16 mouse cellular contexts compared by ENCODE assay signal in genomic region chr13:42108483-42109215, GRCm38 (mm10). TPM values are rescaled to one million over a fixed set of nuclear protein-coding genes. Genes with fewer than 3 reads are reported as not detected.
DNase-seq lines count a peak whose midpoint lies in the region; ATAC-seq and TF ChIP-seq lines count a peak whose summit lies in the region.
"Had no signal": no experiment of that assay in that cellular context is flagged by ENCODE, and none has a peak within 500 bp of the region (broad histone marks: within the 10 kb centered on the region; RNA-seq: fewer than 3 reads in every experiment).

No protein-coding gene starts in this region.

- no peaks in the 10 kb centered on the region for H3K27me3 ChIP-seq in heart, embryonic 12.5 days (replicated peaks)
- no peaks in the 10 kb centered on the region for H3K27me3 ChIP-seq in neural tube, embryonic 13.5 days
- no peaks in the 10 kb centered on the region for H3K27me3 ChIP-seq in Patski
- H3K27me3 ChIP-seq in kidney, embryonic 15.5 days, result no peaks in the 10 kb centered on the region
- H3K27me3 ChIP-seq: embryonic facial prominence, embryonic 15.5 days; forebrain, embryonic 15.5 days; hindbrain, embryonic 12.5 days; intestine, embryonic 15.5 days had no signal

- POLR2A ChIA-PET in Patski (lab: Charles Lee), result no interaction called here

- no peak overlapping the region for H3K4me3 ChIP-seq in heart, embryonic 12.5 days
- H3K4me3 ChIP-seq in neural tube, embryonic 13.5 days, result no peak overlapping the region
- no peak overlapping the region for H3K4me3 ChIP-seq in kidney, embryonic 15.5 days (replicated peaks)
- H3K4me3 ChIP-seq: embryonic facial prominence, embryonic 15.5 days; forebrain, embryonic 15.5 days; hindbrain, embryonic 12.5 days; intestine, embryonic 15.5 days; midbrain, embryonic 10.5 days had no signal

- in situ Hi-C loops in Patski (cut with MboI; ENCODE audit: low pct_unique_long_range_greater_than_20kb), result no loop called here

- DNase-seq in heart, adult 8-10 months (ENCODE audit: low spot score), result no peak
- DNase-seq in neural tube, embryonic 10.5 days (ENCODE audit: extremely low spot score, low spot score), result no peak
- DNase-seq in Patski (ENCODE audit: low read depth, low spot score), result peak; percentile 37
- DNase-seq in thymus, adult 18-20 months, result no peak
- DNase-seq: gastrocnemius, postnatal 14 days; kidney, postnatal 10 days; layer of hippocampus, adult 9-11 months; thymus, postnatal 14 days had no signal

- H3K9me3 ChIP-seq in heart, embryonic 12.5 days (replicated peaks), result no peaks in the 10 kb centered on the region
- no peaks in the 10 kb centered on the region for H3K9me3 ChIP-seq in neural tube, embryonic 13.5 days
- no peaks in the 10 kb centered on the region for H3K9me3 ChIP-seq in kidney, embryonic 15.5 days (replicated peaks)
- H3K9me3 ChIP-seq: embryonic facial prominence, embryonic 15.5 days; forebrain, embryonic 15.5 days; hindbrain, embryonic 12.5 days; intestine, embryonic 15.5 days; midbrain, embryonic 10.5 days had no signal

- no peak overlapping the region for H3K9ac ChIP-seq in heart, embryonic 12.5 days
- no peak overlapping the region for H3K9ac ChIP-seq in neural tube, embryonic 13.5 days
- no peak overlapping the region for H3K9ac ChIP-seq in kidney, embryonic 15.5 days
- H3K9ac ChIP-seq: embryonic facial prominence, embryonic 15.5 days; forebrain, embryonic 15.5 days; hindbrain, embryonic 12.5 days; intestine, embryonic 15.5 days had no signal

- CTCF ChIA-PET in Patski (lab: Charles Lee), result interaction anchor here (0.9 to 1.4 kb wide), 2 partner anchors 65 to 166 kb away, joined by 3 read pairs; no protein-coding TSS in a partner anchor

- no peak for TF ChIP-seq CTCF in Patski (IDR thresholded peaks at IDR 0.05)

- no peaks in the 10 kb centered on the region for H3K36me3 ChIP-seq in heart, embryonic 12.5 days
- no peaks in the 10 kb centered on the region for H3K36me3 ChIP-seq in neural tube, embryonic 13.5 days
- H3K36me3 ChIP-seq in kidney, embryonic 15.5 days, result no peaks in the 10 kb centered on the region
- H3K36me3 ChIP-seq: embryonic facial prominence, embryonic 15.5 days; forebrain, embryonic 15.5 days; hindbrain, embryonic 12.5 days; intestine, embryonic 15.5 days; midbrain, embryonic 10.5 days had no signal

- peak overlapping the region; percentile 26 for H3K27ac ChIP-seq in heart, embryonic 12.5 days (ENCODE audit: poor library complexity, severe bottlenecking)
- peak overlapping the region; percentile 33; the same call in 1 of the 2 replicates for H3K27ac ChIP-seq in neural tube, embryonic 13.5 days (replicated peaks)
- H3K27ac ChIP-seq in kidney, embryonic 15.5 days, result no peak overlapping the region
- H3K27ac ChIP-seq: embryonic facial prominence, embryonic 15.5 days; forebrain, embryonic 15.5 days; intestine, embryonic 15.5 days; midbrain, embryonic 10.5 days had no signal

- peak overlapping the region; percentile 27 for H3K4me2 ChIP-seq in heart, embryonic 12.5 days
- H3K4me2 ChIP-seq in neural tube, embryonic 13.5 days, result no peak overlapping the region
- H3K4me2 ChIP-seq in kidney, embryonic 15.5 days, result no peak overlapping the region
- H3K4me2 ChIP-seq: embryonic facial prominence, embryonic 15.5 days; forebrain, embryonic 15.5 days; hindbrain, embryonic 12.5 days; intestine, embryonic 15.5 days had no signal

- WGBS in heart, embryonic 12.5 days, result 24% methylated on average over 11 of the region's 11 CpGs
- WGBS in neural tube, embryonic 13.5 days, result 64% methylated on average over 11 of the region's 11 CpGs
- WGBS in kidney, embryonic 15.5 days, result 59% methylated on average over 11 of the region's 11 CpGs

- ATAC-seq in heart, embryonic 12.5 days (ENCODE audit: insufficient number of reproducible peaks, low FRiP score), result peak; percentile 22; the same call in 1 of the 2 replicates
- ATAC-seq in neural tube, embryonic 13.5 days (ENCODE audit: low read depth), result no peak
- ATAC-seq in Patski, result peak; percentile 85
- ATAC-seq in kidney, embryonic 15.5 days (replicated peaks; ENCODE audit: low FRiP score), result no peak
- ATAC-seq: forebrain, embryonic 15.5 days; intestine, embryonic 15.5 days had no signal

- H3K4me1 ChIP-seq in heart, embryonic 12.5 days (replicated peaks), result peaks cover 35% of the 10 kb centered on the region
- H3K4me1 ChIP-seq in neural tube, embryonic 13.5 days (replicated peaks), result peaks cover 39% of the 10 kb centered on the region
- peaks cover 12% of the 10 kb centered on the region for H3K4me1 ChIP-seq in kidney, embryonic 15.5 days

RNA-seq across cellular contexts. Expression of gene Hivep1, which starts 56.8 kb away (rescaled TPM):
- polyA plus RNA-seq in heart, embryonic 12.5 days (2016; fragmentation: Nextera tagmentation; extraction: Ambion mirVana), result 10.2 and 10.8 TPM in 2 replicates
- 10 to 100 TPM; 21.0 to 26.3 (median 25.3) TPM for total RNA-seq in heart, adult 8-10 months (2022)
- polyA plus RNA-seq in neural tube, embryonic 13.5 days (2015; fragmentation: Nextera tagmentation; extraction: Ambion mirVana), result 16.7 and 20.6 TPM in 2 replicates
- 36.5 TPM for polyA plus RNA-seq in Patski (2021)
- 14.1 and 15.0 TPM in 2 replicates for polyA plus RNA-seq in kidney, embryonic 15.5 days (2015; fragmentation: Nextera tagmentation; extraction: Ambion mirVana)

Comparison
In these comparisons a context has a peak if more than half of its experiments do, and no peak if none do; other contexts are left out.
1. ATAC-seq: peak in heart, embryonic 12.5 days (single experiment) and Patski (single experiment); none in neural tube, embryonic 13.5 days (single experiment) and kidney, embryonic 15.5 days (single experiment).